Mouse (Mus musculus) lung, embryonic 16.5 days (tissue): Measurements from ENCODE around the gene Col23a1. TPM values are rescaled to one million over a fixed set of nuclear protein-coding genes. Genes with fewer than 3 reads are reported as not detected.

ENCODE experiments used
- ATAC-seq: fragments of 200-750 bp; cut with Nextera tagmentation; 2 replicates; pipeline ENCODE4 v1.8.0; 2017; ENCODE audit warnings: low read depth, mild to moderate bottlenecking, moderate library complexity
- H3K27ac ChIP-seq: fragments of 300-500 bp; sonication (generic); 2 replicates; pipeline ENCODE4 v1.5.1; 2014; ENCODE audit warnings: mild to moderate bottlenecking, control low read depth, low read length
- H3K27me3 ChIP-seq: fragments of 300-500 bp; sonication (generic); 2 replicates; pipeline ENCODE4 v1.6.1; 2014; ENCODE audit warnings: low read depth, low read length, mixed read lengths; ENCODE audit not compliant: control insufficient read depth, insufficient read depth
- H3K36me3 ChIP-seq: fragments of 300-500 bp; sonication (generic); 2 replicates; pipeline ENCODE4 v1.6.1; 2014; ENCODE audit warnings: low read length; ENCODE audit not compliant: control insufficient read depth, insufficient read depth
- H3K4me1 ChIP-seq: fragments of 300-500 bp; sonication (generic); replicated peaks from 2 replicates; pipeline ENCODE4 v1.6.1; 2014; ENCODE audit warnings: low read length, mixed read lengths; ENCODE audit not compliant: control insufficient read depth, insufficient read depth
- H3K4me2 ChIP-seq: fragments of 300-500 bp; sonication (generic); 2 replicates; pipeline ENCODE4 v1.6.1; 2014; ENCODE audit warnings: low read depth, low read length, control low read depth
- H3K4me3 ChIP-seq: fragments of 300-500 bp; sonication (generic); 2 replicates; pipeline ENCODE4 v1.5.1; 2014; ENCODE audit warnings: mild to moderate bottlenecking, low read length, control low read depth
- H3K9ac ChIP-seq: fragments of 300-500 bp; sonication (generic); 2 replicates; pipeline ENCODE4 v1.6.1; 2014; ENCODE audit warnings: low read length, control low read depth
- H3K9me3 ChIP-seq: fragments of 300-500 bp; sonication (generic); 2 replicates; pipeline ENCODE4 v1.6.1; 2016; ENCODE audit warnings: low read length; ENCODE audit not compliant: control insufficient read depth
- WGBS: fragments of 180-500 bp; shearing (Covaris S2); extraction: QIAGEN DNeasy Blood & Tissue Kit; methylation state at CpG from one replicate; pipeline ENCODE4 v1.1.7; 2014; 5-methylcytosine and 5-hydroxymethylcytosine counted together
- polyA plus RNA-seq: library from polyadenylated mRNA; unstranded; fragments of >200 nt; fragmentation: Nextera tagmentation; extraction: Ambion mirVana; gene quantifications from 2 replicates; pipeline ENCODE4 v1.2.1, GENCODE M21; 2015

The Col23a1 gene
- polyA plus RNA-seq, 1 experiment from 2014 or later: 9.7 TPM

DNA sequence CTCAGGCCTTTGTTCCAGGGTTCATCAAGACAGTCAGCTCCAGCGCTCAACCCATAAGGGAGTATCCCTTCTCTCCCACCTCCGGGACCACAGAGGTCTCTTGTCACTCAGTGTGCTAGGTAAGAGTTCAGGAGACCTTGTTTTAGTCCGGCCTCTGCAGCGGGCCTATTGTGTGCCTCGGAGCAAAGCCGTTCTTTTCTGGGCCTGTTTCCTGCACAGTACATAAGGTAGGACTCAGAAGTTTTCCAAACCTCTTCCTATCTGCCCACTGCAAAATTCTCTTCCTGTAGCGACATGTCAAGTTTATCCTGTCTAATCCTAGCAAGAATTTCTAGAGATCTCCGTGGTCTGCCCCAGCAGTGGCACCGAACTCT, 294.3 kb downstream of the Col23a1 start:
- H3K4me2 ChIP-seq: peak overlapping the region; percentile 71
- H3K36me3 ChIP-seq: peaks cover 21% of the 10 kb centered on the region
- no peaks in the 10 kb centered on the region for H3K27me3 ChIP-seq
- H3K4me3 ChIP-seq: peak overlapping the region; percentile 75
- H3K9me3 ChIP-seq: no peaks in the 10 kb centered on the region
- peak; percentile 4 for ATAC-seq
- H3K27ac ChIP-seq: peak overlapping the region; percentile 96
- peaks cover 17% of the 10 kb centered on the region for H3K4me1 ChIP-seq
- H3K9ac ChIP-seq: peak overlapping the region; percentile 90
- 20% methylated on average over 9 of the region's 9 CpGs for WGBS

DNA sequence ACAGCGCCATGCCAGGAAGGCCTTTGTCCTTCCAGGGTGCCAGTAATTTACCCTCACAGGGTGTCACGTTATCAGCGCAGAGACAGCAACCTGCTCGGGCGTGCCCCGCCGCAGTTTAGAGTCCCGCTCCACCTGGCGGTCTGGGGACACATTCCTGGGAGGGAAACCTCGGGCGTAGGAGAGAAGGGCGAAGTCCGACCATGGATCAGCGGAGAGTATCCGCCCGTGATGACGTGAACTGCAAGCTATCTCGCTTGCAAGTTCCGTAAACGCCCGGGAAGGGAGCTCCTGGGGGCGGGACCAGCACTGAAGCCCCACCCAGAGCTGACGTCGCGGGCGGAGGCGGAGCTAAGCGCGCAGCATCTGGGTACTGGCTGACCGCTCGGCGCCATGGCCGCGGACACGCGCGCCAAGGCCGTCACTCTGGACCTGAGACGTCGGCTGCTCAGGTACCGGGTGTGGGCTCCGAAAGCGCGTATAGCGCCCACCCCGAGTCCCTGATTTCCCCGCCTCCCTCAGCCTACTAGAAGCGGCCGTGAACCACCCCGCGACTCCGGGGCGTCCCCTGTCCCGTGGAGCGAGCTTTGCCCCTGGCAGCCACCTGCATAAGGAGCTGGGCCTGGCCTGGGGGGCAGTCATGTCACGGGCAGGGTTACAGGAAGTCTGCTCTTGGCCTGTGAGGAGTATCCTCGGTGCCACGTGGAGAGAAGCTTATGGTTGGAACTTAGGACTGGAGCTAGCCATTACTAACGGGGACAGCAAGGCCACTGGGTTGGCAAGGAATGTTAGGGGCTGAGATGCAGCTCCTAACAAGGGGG, 294.9 kb downstream of the Col23a1 start, which contains the start of gene Phykpl:
Phykpl (plus strand) TSS at position 327 of the 818 bp plus-strand sequence.
- Histone ChIP-seq H3K27me3 (no peaks in the 10 kb centered on the region), H3K9ac (peak within 1 kb of the TSS; percentile 90), H3K4me2 (peak within 1 kb of the TSS; percentile 71), H3K4me3 (peak within 1 kb of the TSS; percentile 75), H3K27ac (peak within 1 kb of the TSS; percentile 96), H3K4me1 (peaks cover 17% of the 10 kb centered on the region), H3K9me3 (no peaks in the 10 kb centered on the region), H3K36me3 (peaks cover 26% of the 10 kb centered on the region)
- whole genome bisulfite sequencing: under 1% methylated on average over 58 of the region's 59 CpGs
- peak; percentile 97 for ATAC-seq

DNA sequence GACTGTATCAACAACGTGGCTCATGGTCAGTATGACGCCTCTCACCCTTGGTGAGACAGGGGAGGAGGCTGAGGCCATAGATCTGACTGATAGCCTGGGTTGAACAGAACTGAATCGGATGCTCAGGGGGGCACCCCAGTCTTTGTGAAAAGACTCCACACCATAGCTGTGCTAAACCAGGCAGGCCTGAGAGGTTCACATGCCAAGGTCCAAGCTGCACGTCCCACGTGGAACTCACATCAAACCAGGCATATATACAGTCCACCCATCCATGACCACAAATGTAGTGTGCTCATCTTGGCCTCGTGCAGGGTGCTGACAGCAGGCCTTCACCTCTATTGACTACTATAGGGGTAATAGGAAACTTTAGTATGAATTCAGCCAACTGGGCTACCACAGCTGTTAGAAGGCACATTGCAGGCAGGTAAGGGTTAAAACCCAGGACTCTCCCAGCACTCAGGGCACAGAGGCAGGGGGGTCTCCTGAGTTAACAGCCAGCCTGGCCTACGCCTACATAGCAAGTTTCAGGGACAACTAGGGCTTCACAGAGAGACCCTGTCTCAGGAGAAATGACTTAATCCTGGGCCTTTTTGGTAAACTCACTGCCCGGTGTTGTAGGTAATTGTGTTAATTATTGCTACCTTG, 296.0 kb downstream of the Col23a1 start:
- no peak for ATAC-seq
- peak overlapping the region; percentile 96 for H3K27ac ChIP-seq
- WGBS: 51% methylated on average over 8 of the region's 8 CpGs

DNA sequence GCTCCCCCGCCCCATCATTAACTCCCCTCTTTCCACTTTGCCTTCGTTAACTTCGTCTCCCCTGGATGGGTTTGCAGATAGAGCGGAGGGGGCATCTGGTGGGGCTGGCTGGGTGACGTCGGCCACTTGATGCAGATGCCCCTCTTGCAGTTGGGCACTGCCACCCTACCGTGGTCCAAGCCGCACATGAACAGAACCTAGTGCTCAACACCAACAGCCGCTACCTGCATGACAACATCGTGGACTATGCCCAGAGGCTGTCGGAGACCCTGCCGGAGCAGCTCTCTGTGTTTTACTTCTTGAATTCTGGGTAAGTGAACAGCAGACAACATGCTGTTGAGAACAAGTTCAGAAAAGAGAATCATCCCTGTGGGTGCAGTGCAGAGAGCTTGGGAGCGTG, 296.7 kb downstream of the Col23a1 start:
- Histone ChIP-seq H3K9me3 (no peaks in the 10 kb centered on the region), H3K27me3 (no peaks in the 10 kb centered on the region), H3K4me2 (no peak overlapping the region), H3K27ac (no peak overlapping the region), H3K9ac (no peak overlapping the region), H3K4me3 (no peak overlapping the region), H3K36me3 (peaks cover 37% of the 10 kb centered on the region), H3K4me1 (peaks cover 17% of the 10 kb centered on the region)
- ATAC-seq: no peak
- WGBS: 90% methylated on average over 13 of the region's 13 CpGs

More for the DNA sequence above, 296.0 kb downstream of the Col23a1 start:
- no peaks in the 10 kb centered on the region for H3K27me3 ChIP-seq
- peak overlapping the region; percentile 71 for H3K4me2 ChIP-seq
- peak overlapping the region; percentile 90 for H3K9ac ChIP-seq
- H3K4me3 ChIP-seq: peak overlapping the region; percentile 75
- no peaks in the 10 kb centered on the region for H3K9me3 ChIP-seq
- peaks cover 17% of the 10 kb centered on the region for H3K4me1 ChIP-seq
- H3K36me3 ChIP-seq: peaks cover 34% of the 10 kb centered on the region

DNA sequence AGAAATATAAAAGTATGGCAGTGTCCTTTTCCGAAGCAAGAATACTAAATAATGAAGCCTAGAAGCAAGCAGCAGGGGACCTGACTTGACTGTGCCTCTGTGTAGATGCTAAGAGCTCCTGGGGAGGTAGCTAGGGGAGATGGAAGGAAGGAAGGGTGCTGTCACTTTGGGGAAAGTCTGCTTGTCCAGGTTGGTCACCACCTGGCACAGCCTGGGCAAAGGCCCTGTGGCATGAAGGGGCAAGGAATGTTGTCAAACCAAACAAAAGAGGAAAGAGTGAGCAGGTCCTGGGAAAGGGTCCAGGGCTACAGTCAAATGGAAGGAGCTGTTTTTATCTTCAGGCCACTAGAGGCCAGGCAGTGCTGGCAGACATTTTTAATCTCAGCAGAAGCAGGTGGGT, 297.3 kb downstream of the Col23a1 start:
- H3K27me3 ChIP-seq: no peaks in the 10 kb centered on the region
- H3K4me2 ChIP-seq: no peak overlapping the region
- no peak overlapping the region for H3K9ac ChIP-seq
- no peak for ATAC-seq
- no peak overlapping the region for H3K4me3 ChIP-seq
- H3K4me1 ChIP-seq: peaks cover 17% of the 10 kb centered on the region
- no peaks in the 10 kb centered on the region for H3K9me3 ChIP-seq
- H3K27ac ChIP-seq: no peak overlapping the region
- peaks cover 44% of the 10 kb centered on the region for H3K36me3 ChIP-seq
- WGBS: 82% methylated on average over 1 of the region's 1 CpGs

DNA sequence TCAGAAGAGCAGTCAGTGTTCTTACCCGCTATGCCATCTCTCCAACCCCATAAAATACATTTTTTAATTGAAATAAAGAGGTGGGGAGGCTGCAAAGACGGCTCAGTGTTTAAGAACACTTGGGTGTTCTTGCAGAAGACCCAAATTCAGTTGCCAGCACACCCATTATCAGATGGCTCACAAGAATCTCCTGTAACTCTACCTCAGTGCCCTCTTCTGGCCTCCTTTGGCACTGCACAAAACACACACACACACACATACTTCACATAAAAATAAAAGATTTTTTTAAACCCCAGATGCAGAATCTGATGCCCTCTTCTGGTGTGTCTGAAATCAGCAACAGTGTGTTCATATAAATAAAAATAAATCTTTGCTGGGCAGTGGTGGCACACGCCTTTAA, 299.1 kb downstream of the Col23a1 start:
- Histone ChIP-seq H3K27ac (no peak overlapping the region), H3K4me1 (peaks cover 13% of the 10 kb centered on the region), H3K4me2 (no peak overlapping the region), H3K4me3 (no peak overlapping the region), H3K36me3 (peaks cover 52% of the 10 kb centered on the region), H3K9ac (no peak overlapping the region), H3K27me3 (no peaks in the 10 kb centered on the region), H3K9me3 (no peaks in the 10 kb centered on the region)
- WGBS: 94% methylated on average over 3 of the region's 3 CpGs
- ATAC-seq: no peak

DNA sequence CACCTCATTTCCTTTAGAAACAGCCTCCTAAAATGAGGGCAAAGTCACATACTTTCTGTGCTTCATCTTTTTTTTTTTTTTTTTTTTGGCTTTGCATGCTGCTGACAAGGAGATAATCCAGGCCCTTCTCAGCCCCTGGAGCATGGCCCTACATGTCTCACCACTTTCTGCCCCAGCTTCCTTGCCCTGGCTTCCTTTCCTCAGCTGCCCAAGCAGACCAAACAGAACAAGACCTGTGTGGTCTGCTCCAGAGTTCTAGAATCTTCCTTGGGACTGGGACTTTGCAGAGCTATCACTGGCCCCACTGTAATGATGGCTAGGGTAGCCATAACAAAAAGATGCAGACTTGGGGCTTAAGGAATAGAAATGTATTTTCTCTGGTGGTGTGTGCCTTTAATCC, 300.3 kb downstream of the Col23a1 start:
- H3K4me2 ChIP-seq: no peak overlapping the region
- no peaks in the 10 kb centered on the region for H3K9me3 ChIP-seq
- H3K4me3 ChIP-seq: no peak overlapping the region
- H3K9ac ChIP-seq: no peak overlapping the region
- ATAC-seq: no peak
- no peak overlapping the region for H3K27ac ChIP-seq
- H3K4me1 ChIP-seq: peaks cover 11% of the 10 kb centered on the region
- no peaks in the 10 kb centered on the region for H3K27me3 ChIP-seq
- peaks cover 61% of the 10 kb centered on the region for H3K36me3 ChIP-seq

DNA sequence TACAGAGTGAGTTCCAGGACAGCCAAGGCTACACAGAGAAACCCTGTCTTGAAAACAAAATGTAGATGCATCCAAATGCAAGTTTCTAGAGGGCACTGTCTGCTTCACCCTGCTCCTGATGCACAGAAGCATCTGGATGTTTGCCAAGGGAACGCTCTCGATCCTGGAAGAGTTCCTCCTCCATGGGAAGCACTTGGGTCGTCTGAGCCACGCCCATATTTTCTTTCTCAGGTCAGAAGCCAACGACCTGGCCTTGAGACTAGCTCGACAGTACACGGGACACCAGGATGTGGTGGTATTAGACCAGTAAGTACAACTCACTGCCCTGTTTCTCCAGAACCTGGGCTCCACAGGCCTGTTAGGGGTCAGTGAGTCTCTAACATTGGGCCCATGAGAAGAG, 301.4 kb downstream of the Col23a1 start:
- no peak for ATAC-seq
- H3K36me3 ChIP-seq: peaks cover 72% of the 10 kb centered on the region
- no peak overlapping the region for H3K27ac ChIP-seq
- WGBS: 33% methylated on average over 7 of the region's 7 CpGs
- no peaks in the 10 kb centered on the region for H3K9me3 ChIP-seq
- H3K4me2 ChIP-seq: no peak overlapping the region
- no peak overlapping the region for H3K4me3 ChIP-seq
- no peaks in the 10 kb centered on the region for H3K27me3 ChIP-seq
- H3K4me1 ChIP-seq: no peaks in the 10 kb centered on the region; the same call in 1 of the 2 replicates
- no peak overlapping the region for H3K9ac ChIP-seq

DNA sequence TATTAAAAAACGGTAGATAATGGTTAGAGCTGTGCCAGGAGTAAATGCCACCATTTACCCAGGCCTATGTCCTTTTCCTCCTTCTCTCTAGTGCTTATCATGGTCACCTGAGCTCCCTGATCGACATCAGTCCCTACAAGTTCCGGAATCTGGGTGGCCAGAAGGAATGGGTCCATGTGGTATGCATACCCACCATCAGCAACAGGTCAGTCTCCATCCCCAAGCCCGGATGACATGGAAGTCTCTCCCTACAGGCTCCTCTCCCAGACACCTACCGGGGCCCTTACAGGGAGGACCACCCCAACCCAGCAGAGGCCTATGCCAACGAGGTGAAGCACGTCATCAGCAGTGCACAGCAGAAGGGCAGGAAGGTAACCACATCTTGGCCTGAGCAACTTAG, 302.2 kb downstream of the Col23a1 start:
- no peak for ATAC-seq
- Histone ChIP-seq H3K9me3 (no peaks in the 10 kb centered on the region), H3K4me1 (no peaks in the 10 kb centered on the region), H3K27ac (no peak overlapping the region), H3K27me3 (no peaks in the 10 kb centered on the region), H3K4me3 (no peak overlapping the region), H3K4me2 (no peak overlapping the region), H3K36me3 (peaks cover 76% of the 10 kb centered on the region), H3K9ac (no peak overlapping the region)
- WGBS: 80% methylated on average over 7 of the region's 7 CpGs
